Mouse (Mus musculus): ENCODE results near the gene Glg1. TPM values are rescaled to one million over a fixed set of nuclear protein-coding genes. Genes with fewer than 3 reads are reported as not detected.
"Not testable (repeated sequence)": the region's sequence is repeated elsewhere in the genome, so short reads cannot be mapped to it uniquely, and the experiment has no call there.

The Glg1 gene
- 6.5 and 17.7 TPM in 2 replicates for polyA plus RNA-seq (2011; ENCODE audit: insufficient read depth, insufficient read length, low replicate concordance, missing spikeins)

GRCm38 (mm10) chr8:111258631-111259407, at the start of gene Glg1:
Glg1 (minus strand) TSS chr8:111259216.
- WGBS: under 1% methylated on average over 76 of the region's 76 CpGs
- Histone ChIP-seq H3K27ac (ENCODE audit: control insufficient read depth, insufficient read depth, low read depth, low read length, poor library complexity) (peak within 1 kb of the TSS; percentile 99), H3K4me3 (replicated peaks; ENCODE audit: control insufficient read depth, low read depth, low read length) (peak within 1 kb of the TSS; percentile 99), H3K4me1 (ENCODE audit: control insufficient read depth, insufficient read depth, low read length) (no peaks in the 10 kb centered on the region)
- no peak for TF ChIP-seq CTCF (IDR thresholded peaks at IDR 0.05; ENCODE audit: control insufficient read depth, insufficient read depth, low read length)
- peak; percentile 96; the same call in 1 of the 2 replicates for TF ChIP-seq POLR2A (IDR thresholded peaks at IDR 0.05; ENCODE audit: borderline replicate concordance, control insufficient read depth, low read depth, low read length)

GRCm38 (mm10) chr8:111305031-111305730, 46.2 kb upstream of the Glg1 start:
- TF ChIP-seq POLR2A (IDR thresholded peaks at IDR 0.05; ENCODE audit: borderline replicate concordance, control insufficient read depth, low read depth, low read length): no peak
- H3K27ac ChIP-seq (ENCODE audit: control insufficient read depth, insufficient read depth, low read depth, low read length, poor library complexity): no peak overlapping the region
- no peak overlapping the region for H3K4me3 ChIP-seq (replicated peaks; ENCODE audit: control insufficient read depth, low read depth, low read length)
- 63% methylated on average over 5 of the region's 5 CpGs for WGBS
- no peaks in the 10 kb centered on the region for H3K4me1 ChIP-seq (ENCODE audit: control insufficient read depth, insufficient read depth, low read length)

- 90% methylated on average over 3 of the region's 3 CpGs for WGBS
- no peak overlapping the region for H3K27ac ChIP-seq (ENCODE audit: control insufficient read depth, insufficient read depth, low read depth, low read length, poor library complexity)
- no peaks in the 10 kb centered on the region for H3K4me1 ChIP-seq (ENCODE audit: control insufficient read depth, insufficient read depth, low read length)
- no peak overlapping the region for H3K4me3 ChIP-seq (replicated peaks; ENCODE audit: control insufficient read depth, low read depth, low read length)
- TF ChIP-seq POLR2A (IDR thresholded peaks at IDR 0.05; ENCODE audit: borderline replicate concordance, control insufficient read depth, low read depth, low read length): no peak
- no peak for TF ChIP-seq CTCF (IDR thresholded peaks at IDR 0.05; ENCODE audit: control insufficient read depth, insufficient read depth, low read length)
These were observed 45.3 kb upstream of the Glg1 start for GRCm38 (mm10) chr8:111304359-111304758.

- H3K4me3 ChIP-seq (replicated peaks; ENCODE audit: control insufficient read depth, low read depth, low read length); H3K27ac ChIP-seq (ENCODE audit: control insufficient read depth, insufficient read depth, low read depth, low read length, poor library complexity); H3K4me1 ChIP-seq (ENCODE audit: control insufficient read depth, insufficient read depth, low read length): not testable (repeated sequence)
- 81% methylated on average over 5 of the region's 5 CpGs for WGBS
These were observed 44.2 kb upstream of the Glg1 start for GRCm38 (mm10) chr8:111303076-111303803.

- WGBS: 48% methylated on average over 11 of the region's 11 CpGs
- peak overlapping the region; percentile 81 for H3K27ac ChIP-seq (ENCODE audit: control insufficient read depth, insufficient read depth, low read depth, low read length, poor library complexity)
- TF ChIP-seq POLR2A (IDR thresholded peaks at IDR 0.05; ENCODE audit: borderline replicate concordance, control insufficient read depth, low read depth, low read length) (no peak), CTCF (IDR thresholded peaks at IDR 0.05; ENCODE audit: control insufficient read depth, insufficient read depth, low read length) (no peak)
- peak overlapping the region; percentile 51 for H3K4me3 ChIP-seq (replicated peaks; ENCODE audit: control insufficient read depth, low read depth, low read length)
- H3K4me1 ChIP-seq (ENCODE audit: control insufficient read depth, insufficient read depth, low read length): no peaks in the 10 kb centered on the region
These were observed 41.9 kb upstream of the Glg1 start for GRCm38 (mm10) chr8:111300597-111301546.

GRCm38 (mm10) chr8:111299821-111300568, 41.0 kb upstream of the Glg1 start, which contains the start of gene Rfwd3:
Rfwd3 (minus strand) TSS chr8:111300222.
- Histone ChIP-seq H3K27ac (ENCODE audit: control insufficient read depth, insufficient read depth, low read depth, low read length, poor library complexity) (peak within 1 kb of the TSS; percentile 90), H3K4me1 (ENCODE audit: control insufficient read depth, insufficient read depth, low read length) (no peaks in the 10 kb centered on the region), H3K4me3 (replicated peaks; ENCODE audit: control insufficient read depth, low read depth, low read length) (peak within 1 kb of the TSS; percentile 93)
- WGBS: under 1% methylated on average over 67 of the region's 67 CpGs
- TF ChIP-seq POLR2A (IDR thresholded peaks at IDR 0.05; ENCODE audit: borderline replicate concordance, control insufficient read depth, low read depth, low read length): peak; percentile 86; the same call in 1 of the 2 replicates
- TF ChIP-seq CTCF (IDR thresholded peaks at IDR 0.05; ENCODE audit: control insufficient read depth, insufficient read depth, low read length): no peak

GRCm38 (mm10) chr8:111299363-111299820, 40.4 kb upstream of the Glg1 start:
- H3K4me3 ChIP-seq (replicated peaks; ENCODE audit: control insufficient read depth, low read depth, low read length): peak overlapping the region; percentile 93
- H3K27ac ChIP-seq (ENCODE audit: control insufficient read depth, insufficient read depth, low read depth, low read length, poor library complexity): peak overlapping the region; percentile 90
- no peaks in the 10 kb centered on the region for H3K4me1 ChIP-seq (ENCODE audit: control insufficient read depth, insufficient read depth, low read length)
- TF ChIP-seq POLR2A (IDR thresholded peaks at IDR 0.05; ENCODE audit: borderline replicate concordance, control insufficient read depth, low read depth, low read length) (no peak), CTCF (IDR thresholded peaks at IDR 0.05; ENCODE audit: control insufficient read depth, insufficient read depth, low read length) (peak; percentile 1; the same call in 1 of the 2 replicates)
- 0% methylated on average over 28 of the region's 28 CpGs for WGBS
